Mouse (Mus musculus) kidney, adult 18-20 months (tissue): Measurements from ENCODE around the gene Nfia.
A peak's percentile ranks its signal among the peaks of the same experiment; 100 is the strongest.

Experiments used
- DNase-seq: peaks from one replicate; pipeline ENCODE4 v3.0.0; 2021

Gene Nfia

DNA sequence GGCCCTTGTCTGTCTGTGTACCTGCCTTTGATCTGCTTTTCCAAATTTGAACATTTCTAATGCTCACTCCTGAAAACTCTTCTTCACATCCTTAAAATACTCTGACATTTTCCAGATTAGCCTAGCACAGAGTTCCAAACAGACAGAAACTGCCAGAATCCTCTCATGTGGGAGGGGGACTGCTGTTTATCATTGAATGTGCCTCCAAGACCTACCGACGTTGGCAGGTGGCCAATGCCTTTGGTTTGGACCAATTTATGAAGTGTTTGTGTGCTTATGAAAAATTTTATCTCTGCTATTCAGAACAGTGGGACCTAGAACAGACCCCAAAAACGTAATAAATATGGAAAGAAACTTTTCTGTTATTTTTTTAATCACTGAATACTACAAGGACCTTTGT lies 103.4 kb downstream of the Nfia start:
- DNase-seq: no peak

DNA sequence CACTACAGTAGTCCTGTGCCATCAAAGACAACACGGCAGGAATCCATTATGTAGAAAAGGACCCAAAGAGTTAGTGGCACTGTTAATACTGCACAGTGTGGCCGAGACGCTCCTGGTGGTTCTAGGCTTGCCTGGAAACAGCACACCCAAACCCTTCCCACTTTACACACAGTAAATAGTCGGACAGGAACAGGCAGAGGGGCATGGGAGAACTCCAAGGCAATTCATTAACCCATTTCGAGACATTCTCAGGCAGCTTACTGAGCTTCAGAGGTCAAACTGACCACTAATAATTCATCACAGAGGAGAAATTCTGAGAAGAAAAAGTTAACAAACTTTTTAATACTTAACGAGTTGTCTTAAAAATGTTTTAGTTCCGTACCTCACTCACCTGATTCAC lies 107.2 kb downstream of the Nfia start:
- DNase-seq: peak; percentile 48

DNA sequence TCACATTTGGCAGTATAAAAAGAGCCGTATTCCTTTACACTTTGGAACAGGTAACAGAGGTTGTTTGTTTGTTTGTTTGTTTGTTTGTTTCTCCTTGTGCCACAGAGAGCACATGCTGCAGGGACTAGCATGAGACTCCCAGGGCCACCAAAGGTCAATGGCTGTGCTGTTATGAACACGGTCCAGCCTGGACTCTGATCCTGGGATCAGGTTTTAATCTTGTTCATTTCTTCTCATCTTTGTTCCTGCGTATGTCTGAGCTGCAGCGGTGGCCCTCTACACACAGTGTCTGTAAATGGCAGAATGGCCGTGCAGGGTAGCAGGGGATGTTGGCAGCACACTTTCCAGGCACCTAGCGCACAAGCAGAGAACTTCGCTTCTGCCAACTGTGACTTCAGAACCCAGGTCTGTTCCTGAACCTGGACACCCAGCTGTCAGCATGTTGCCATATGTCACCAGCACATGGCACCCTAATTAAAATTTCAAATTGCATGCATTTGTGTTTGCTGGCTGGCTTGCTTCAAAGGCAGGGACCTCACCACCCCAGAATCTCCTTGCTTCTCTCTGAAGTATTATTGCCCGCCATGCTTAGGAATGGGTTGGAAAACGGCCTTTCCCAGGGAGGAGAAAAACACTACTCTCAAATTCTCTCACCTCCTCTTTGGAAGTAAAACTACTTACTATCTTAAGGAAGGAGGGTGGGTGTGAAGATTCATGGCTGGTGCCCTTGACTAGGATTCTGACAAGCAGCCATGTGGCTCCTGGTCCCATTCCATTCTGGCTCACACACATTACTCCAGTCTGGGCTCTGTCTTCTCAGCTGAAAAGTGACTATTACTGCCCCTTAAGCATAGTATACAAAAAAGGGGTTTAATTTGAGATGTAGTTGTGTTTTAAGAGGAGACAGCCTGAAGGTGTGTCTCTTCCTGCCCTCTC lies 107.9 kb downstream of the Nfia start:
- peak; percentile 52 for DNase-seq

- no peak for DNase-seq
These were observed 113.0 kb downstream of the Nfia start for GRCm38 (mm10) chr4:97885574-97885973.

- no peak for DNase-seq
These were observed 113.7 kb downstream of the Nfia start for GRCm38 (mm10) chr4:97886220-97886619.

- no peak for DNase-seq
These were observed 114.7 kb downstream of the Nfia start for GRCm38 (mm10) chr4:97887228-97887627.

- no peak for DNase-seq
These were observed 118.5 kb downstream of the Nfia start for GRCm38 (mm10) chr4:97891063-97891462.

- DNase-seq: no peak
These were observed 119.1 kb downstream of the Nfia start for GRCm38 (mm10) chr4:97891611-97892010.

DNA sequence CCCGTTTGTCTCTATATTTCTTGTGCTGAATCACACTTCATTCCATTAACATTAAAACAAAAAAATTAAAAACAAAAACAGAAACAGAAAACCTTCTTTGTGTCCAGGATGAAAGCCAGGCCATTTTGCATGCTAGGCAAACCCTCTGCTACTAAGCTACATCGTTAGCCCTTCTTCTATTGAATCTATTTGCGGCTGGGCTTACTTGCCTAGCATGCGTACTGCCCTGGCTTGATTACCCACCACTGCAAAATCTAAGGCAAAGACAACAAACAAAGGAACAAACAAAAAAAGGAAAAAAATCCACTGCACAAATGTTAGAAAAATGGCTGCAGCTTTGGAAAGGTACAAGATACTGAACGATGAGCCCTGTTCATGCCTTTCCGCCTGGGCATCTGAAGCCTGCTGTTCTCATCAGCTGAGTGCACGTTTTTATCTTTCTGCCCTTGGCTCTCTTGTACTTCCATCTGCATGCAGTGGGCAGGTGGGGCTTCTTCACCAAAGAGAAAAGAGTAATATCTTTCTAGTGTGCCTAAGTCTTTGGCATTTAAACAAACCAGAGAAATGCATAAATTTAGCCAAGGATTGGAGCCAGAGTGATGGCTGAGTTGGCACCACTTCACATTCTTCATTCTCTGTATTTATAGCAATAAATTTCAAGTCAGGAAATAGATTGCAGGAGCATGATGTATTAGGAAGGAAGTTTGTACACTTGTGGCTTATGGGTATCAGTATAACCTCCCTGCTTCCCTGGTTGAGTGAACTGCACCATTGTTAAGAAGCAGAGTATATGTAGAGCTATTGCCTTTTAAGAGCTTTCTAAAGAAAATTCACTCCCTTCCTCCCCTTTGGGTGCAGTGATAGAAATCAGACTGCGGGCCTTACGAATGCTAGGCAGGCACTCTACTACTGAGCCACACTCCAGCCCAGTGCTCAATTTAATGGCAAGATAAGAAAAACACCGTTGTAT lies 121.7 kb downstream of the Nfia start:
- no peak for DNase-seq

DNA sequence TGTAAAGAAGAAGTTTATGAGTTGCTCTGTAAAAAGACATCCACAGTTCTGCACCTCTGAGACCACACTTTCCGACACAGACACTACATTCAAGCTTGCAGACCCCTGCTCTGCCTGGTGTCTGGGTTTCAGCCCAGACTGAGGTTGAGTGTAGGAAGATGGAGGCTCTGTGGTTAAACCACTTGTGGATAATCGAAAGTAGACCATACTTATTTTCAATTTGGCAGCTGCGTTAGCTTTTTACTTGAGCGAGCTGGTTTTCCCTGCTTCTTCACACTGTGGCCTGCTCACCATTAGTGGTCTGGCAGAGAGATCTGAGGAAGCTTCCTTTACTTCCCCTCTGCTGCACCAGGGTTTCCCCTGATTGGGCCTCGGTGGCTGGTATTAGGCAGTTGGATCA lies 123.4 kb downstream of the Nfia start:
- DNase-seq: no peak

DNA sequence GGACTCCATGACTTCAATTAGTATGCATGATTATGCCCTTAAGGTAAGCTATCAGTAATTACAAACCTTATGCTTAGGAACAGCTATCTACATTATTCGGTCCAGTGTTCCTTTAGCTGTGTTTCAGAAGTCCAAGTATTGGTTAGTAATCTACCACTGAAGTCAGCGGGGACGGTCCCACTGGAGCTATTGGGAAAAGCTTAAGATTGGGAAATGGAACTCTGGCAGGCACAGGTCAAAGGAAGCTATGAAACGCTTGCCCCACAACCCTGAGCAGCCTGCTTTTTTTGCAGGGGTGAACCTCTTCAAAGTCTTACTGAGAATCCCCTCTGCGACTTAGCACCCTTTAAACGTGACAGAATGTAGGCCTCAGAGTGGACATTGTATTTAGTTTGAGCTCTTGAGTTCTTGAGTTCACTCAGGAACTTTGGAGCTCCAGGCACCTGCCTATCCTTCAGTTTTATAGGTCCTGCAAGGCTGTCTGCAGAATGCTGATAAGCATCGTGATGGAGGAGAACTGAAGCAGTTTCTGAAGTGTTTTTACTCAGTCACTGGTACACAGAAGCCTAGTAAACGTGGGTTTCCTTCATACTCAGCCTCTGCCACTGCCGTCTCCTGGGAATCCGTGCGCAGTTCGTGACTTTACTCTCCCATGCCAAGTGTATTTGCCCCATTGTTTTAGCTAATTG lies 127.9 kb downstream of the Nfia start:
- DNase-seq: no peak

DNA sequence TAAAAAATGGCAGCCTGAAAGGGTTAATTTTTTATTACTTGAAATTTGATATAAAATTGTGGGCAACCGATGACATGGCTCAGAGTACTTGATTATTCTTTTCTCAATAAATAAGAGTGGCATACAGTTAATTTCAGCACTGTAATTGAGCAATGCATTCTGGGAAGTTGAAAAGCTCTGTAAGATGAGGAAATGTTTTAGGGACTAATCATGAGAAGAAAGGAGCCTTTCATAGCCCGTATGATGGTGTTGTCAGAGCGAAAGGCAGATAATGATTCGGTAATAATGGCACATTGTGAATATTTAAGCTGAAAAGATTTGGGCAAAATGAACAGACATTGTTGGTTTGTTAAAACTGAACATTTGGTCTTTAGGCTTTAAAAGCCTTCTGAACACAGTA lies 133.3 kb downstream of the Nfia start:
- DNase-seq: no peak

DNA sequence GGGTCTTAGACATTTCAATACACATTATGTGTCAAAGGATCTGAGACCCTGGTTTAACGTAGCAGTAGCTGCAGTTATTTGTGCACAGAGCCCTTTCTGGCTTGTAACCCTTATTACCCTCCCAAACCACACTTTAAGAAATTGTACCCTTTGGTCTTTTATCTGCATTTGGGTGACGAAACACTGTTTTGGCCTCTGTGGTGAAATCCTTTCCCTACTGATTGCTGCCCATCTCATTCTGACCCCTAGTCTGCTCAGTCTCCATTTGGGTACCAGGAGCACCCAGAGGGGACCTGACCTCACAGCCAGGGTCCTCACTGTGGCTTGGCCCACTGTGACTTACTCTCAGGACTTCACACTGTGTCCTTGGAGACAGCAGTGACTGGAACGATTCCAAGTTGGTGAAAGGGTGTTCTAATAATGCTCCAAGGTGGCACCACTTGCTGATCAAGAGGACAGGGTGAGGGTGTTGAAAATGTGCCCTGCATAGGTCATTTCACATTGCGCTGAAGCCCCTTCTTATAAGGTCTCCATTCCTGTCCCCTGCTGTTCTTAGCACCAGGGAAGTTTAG lies 136.1 kb downstream of the Nfia start:
- peak; percentile 39 for DNase-seq

GRCm38 (mm10) chr4:97910115-97910776 lies 137.7 kb downstream of the Nfia start:
- DNase-seq: no peak

- DNase-seq: no peak
These were observed 138.4 kb downstream of the Nfia start for GRCm38 (mm10) chr4:97910777-97911580.

DNA sequence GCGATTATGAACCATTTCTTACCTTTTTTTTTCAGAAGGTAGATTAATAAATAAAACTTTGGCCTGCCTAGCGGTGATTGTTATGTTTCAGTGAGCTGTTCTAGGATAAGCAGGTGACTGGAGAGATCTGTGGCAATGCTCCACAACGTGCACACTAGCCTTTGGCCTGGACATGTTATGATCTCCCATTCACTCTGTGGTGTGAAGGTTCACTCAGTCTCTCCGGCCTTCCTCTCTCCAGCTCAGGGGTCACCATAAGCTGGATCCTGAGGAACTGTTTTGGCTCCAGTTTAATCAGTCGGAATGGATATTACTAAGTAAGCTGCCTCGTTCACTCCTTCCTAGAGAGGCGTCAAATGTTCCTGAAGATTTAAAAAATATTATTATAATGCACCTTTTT lies 139.2 kb downstream of the Nfia start:
- no peak for DNase-seq

- no peak for DNase-seq
These were observed 139.6 kb downstream of the Nfia start for GRCm38 (mm10) chr4:97912155-97912554.

GRCm38 (mm10) chr4:97912560-97912959 lies 140.0 kb downstream of the Nfia start:
- no peak for DNase-seq

DNA sequence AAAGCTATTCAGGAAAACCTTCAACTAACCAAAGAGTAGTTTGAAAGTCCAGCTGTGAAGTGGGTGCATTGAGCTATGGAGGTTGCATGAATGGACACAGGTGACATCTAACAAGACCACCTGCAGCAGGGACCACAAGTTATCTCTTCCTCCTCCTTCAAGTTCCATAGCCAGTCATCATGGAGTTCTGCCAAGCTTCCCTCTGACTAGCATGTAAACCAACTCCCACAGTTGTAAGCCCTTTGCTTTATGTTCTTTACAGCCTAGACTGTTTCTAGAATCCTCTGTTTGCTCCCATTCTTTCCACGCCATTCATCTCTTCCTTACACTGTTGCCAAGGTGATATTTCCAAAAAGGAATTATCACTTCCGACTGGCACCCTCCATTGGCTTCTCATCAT lies 141.8 kb downstream of the Nfia start:
- DNase-seq: no peak

DNA sequence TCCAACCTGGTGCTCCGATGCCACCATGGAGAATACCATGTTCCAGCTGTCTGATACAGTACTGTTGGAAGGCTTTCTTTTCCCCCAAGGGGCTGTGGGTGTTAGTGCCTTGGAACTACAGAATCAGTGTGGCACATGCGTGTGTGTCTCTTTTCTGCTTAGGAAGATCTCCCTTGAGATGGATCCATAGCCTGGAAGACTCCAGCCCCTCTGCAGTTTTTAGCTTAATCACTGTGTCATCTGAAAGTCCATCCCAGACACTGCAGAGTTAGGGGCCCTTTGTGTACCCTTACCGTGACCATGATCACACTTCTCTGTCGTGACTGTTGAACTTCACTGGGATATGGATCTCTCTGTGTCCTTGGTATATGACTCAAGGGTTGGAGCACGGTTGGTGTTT lies 142.2 kb downstream of the Nfia start:
- DNase-seq: no peak

- DNase-seq: no peak
These were observed 145.0 kb downstream of the Nfia start for GRCm38 (mm10) chr4:97917568-97917967.
